Mouse (Mus musculus) heart, postnatal 0 days (tissue): ENCODE measurements around the gene Tspear. TPM values are rescaled to one million over a fixed set of nuclear protein-coding genes. Genes with fewer than 3 reads are reported as not detected.
A peak's percentile ranks its signal among the peaks of the same experiment; 100 is the strongest.

Experiments used
- ATAC-seq: fragments of 200-750 bp; cut with Nextera tagmentation; 2 replicates; pipeline ENCODE4 v1.8.0; 2017; ENCODE audit warnings: low read depth, moderate number of reproducible peaks, moderate library complexity; ENCODE audit not compliant: insufficient read depth
- DNase-seq: peaks from one replicate; pipeline ENCODE4 v3.0.0-alpha.2; 2016; ENCODE audit warnings: low spot score
- H3K27ac ChIP-seq: fragments of 300-500 bp; sonication (generic); 2 replicates; pipeline ENCODE4 v1.5.1; 2014; ENCODE audit warnings: low read depth, mild to moderate bottlenecking
- H3K27me3 ChIP-seq: fragments of 300-500 bp; sonication (generic); 2 replicates; pipeline ENCODE4 v1.6.1; 2014; ENCODE audit warnings: low read length, mixed read lengths; ENCODE audit not compliant: control insufficient read depth, insufficient read depth
- H3K36me3 ChIP-seq: fragments of 300-500 bp; sonication (generic); replicated peaks from 2 replicates; pipeline ENCODE4 v1.6.1; 2014; ENCODE audit warnings: low read length, mixed read lengths; ENCODE audit not compliant: control insufficient read depth, insufficient read depth
- H3K4me1 ChIP-seq: fragments of 300-500 bp; sonication (generic); 2 replicates; pipeline ENCODE4 v1.6.1; 2014; ENCODE audit warnings: antibody characterized with exemption; ENCODE audit not compliant: control insufficient read depth, insufficient read depth
- H3K4me2 ChIP-seq: fragments of 300-500 bp; sonication (generic); 2 replicates; pipeline ENCODE4 v1.6.1; 2014; ENCODE audit warnings: low read depth, mild to moderate bottlenecking, low read length, moderate library complexity
- H3K4me3 ChIP-seq: fragments of 300-500 bp; sonication (generic); 2 replicates; pipeline ENCODE4 v1.5.1; 2014; ENCODE audit warnings: low read depth, low read length
- H3K9ac ChIP-seq: fragments of 300-500 bp; sonication (generic); replicated peaks from 2 replicates; pipeline ENCODE4 v1.6.1; 2014; ENCODE audit warnings: low read depth, low read length, mixed read lengths
- H3K9me3 ChIP-seq: fragments of 300-500 bp; sonication (generic); replicated peaks from 2 replicates; pipeline ENCODE4 v1.6.1; 2016; ENCODE audit warnings: low read length; ENCODE audit not compliant: control insufficient read depth
- CTCF ChIP-seq: IDR thresholded peaks from 2 replicates; pipeline ENCODE4 v1.5.1; 2016; ENCODE audit warnings: antibody characterized with exemption, control low read depth, low read depth
- EP300 ChIP-seq: IDR thresholded peaks from 2 replicates; pipeline ENCODE4 v1.6.1; 2016; ENCODE audit warnings: antibody characterized with exemption, low read depth
- WGBS: fragments of 180-500 bp; shearing (Covaris S2); extraction: QIAGEN DNeasy Blood & Tissue Kit; methylation state at CpG from one replicate; pipeline ENCODE4 v1.1.7; 2014; 5-methylcytosine and 5-hydroxymethylcytosine counted together
- microRNA counts: library from miRNA; unstranded; fragments of <30 nt; microRNA quantifications from one replicate; lab custom pipeline; 2015
- microRNA-seq: library from miRNA; unstranded; fragments of <30 nt; microRNA quantifications from one replicate; pipeline ENCODE4, GENCODE M21; 2016
- polyA plus RNA-seq: library from polyadenylated mRNA; unstranded; fragments of >200 nt; fragmentation: Nextera tagmentation; extraction: Ambion mirVana; gene quantifications from 2 replicates; pipeline ENCODE4 v1.2.1, GENCODE M21; 2015
- total RNA-seq: library from RNA; depleted of rRNA; stranded (reverse); fragments of >200 nt; gene quantifications from 2 replicates; pipeline ENCODE4 v1.2.3, GENCODE M21; 2014; ENCODE audit warnings: low replicate concordance; rRNA removed

Tspear gene
- total and polyA plus RNA-seq, 2 experiments from 2014 or later: 1.1 TPM; not detected in 1

DNA sequence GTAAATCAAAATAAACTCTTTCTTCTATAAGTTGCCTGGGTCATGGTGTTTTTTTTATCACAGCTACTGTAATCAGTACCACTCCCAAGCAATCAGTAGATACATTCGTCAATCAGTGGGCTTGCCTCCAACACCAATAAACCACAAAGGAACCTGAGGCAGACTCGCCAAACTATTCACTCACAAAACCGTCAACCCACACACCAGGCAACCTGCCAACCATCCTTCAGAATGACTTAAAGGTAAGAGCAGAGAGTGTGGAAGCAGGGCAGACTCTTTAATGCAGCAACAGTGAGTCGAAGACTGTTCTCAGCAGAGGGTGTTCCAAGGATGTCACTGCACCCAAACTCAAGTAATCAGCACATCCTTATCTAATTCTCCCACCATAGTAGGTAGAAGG, 236.3 kb downstream of the Tspear start:
- Histone ChIP-seq H3K36me3 (no peaks in the 10 kb centered on the region), H3K4me3 (no peak overlapping the region), H3K27me3 (no peaks in the 10 kb centered on the region), H3K9ac (no peak overlapping the region), H3K27ac (no peak overlapping the region), H3K4me1 (no peaks in the 10 kb centered on the region), H3K4me2 (no peak overlapping the region), H3K9me3 (no peaks in the 10 kb centered on the region)
- TF ChIP-seq CTCF (no peak), EP300 (no peak)
- ATAC-seq (no peak), DNase-seq (no peak)
- 44% methylated on average over 4 of the region's 4 CpGs for WGBS

- Histone ChIP-seq H3K27me3 (no peaks in the 10 kb centered on the region), H3K4me1 (no peaks in the 10 kb centered on the region), H3K4me3 (no peak overlapping the region), H3K4me2 (no peak overlapping the region), H3K27ac (no peak overlapping the region), H3K36me3 (no peaks in the 10 kb centered on the region), H3K9ac (no peak overlapping the region), H3K9me3 (no peaks in the 10 kb centered on the region)
- 29% methylated on average over 7 of the region's 7 CpGs for WGBS
- TF ChIP-seq CTCF: peak; percentile 40
- TF ChIP-seq EP300: no peak
- ATAC-seq (no peak), DNase-seq (no peak)
Measured at GRCm38 (mm10) chr10:77926140-77926539, 239.8 kb downstream of the Tspear start.

- no peak for ATAC-seq
Measured at GRCm38 (mm10) chr10:77927375-77927774, 241.0 kb downstream of the Tspear start.

More at GRCm38 (mm10) chr10:77927375-77927774, 241.0 kb downstream of the Tspear start:
- no peaks in the 10 kb centered on the region for H3K4me1 ChIP-seq
- no peak overlapping the region for H3K4me2 ChIP-seq
- H3K9ac ChIP-seq: no peak overlapping the region
- no peaks in the 10 kb centered on the region for H3K27me3 ChIP-seq
- no peak overlapping the region for H3K27ac ChIP-seq
- no peaks in the 10 kb centered on the region for H3K36me3 ChIP-seq
- 78% methylated on average over 10 of the region's 10 CpGs for WGBS
- no peaks in the 10 kb centered on the region for H3K9me3 ChIP-seq
- no peak for DNase-seq
- H3K4me3 ChIP-seq: no peak overlapping the region
- no peak for TF ChIP-seq EP300
- TF ChIP-seq CTCF: no peak

MicroRNAs within 50 kb of the gene (microRNA counts, 519-probe panel; counts per million panel counts)
- microRNA mmu-miR-1930 (lab: Ali Mortazavi, UCI): not detected

Small RNA genes lying within 50 kb of the gene (microRNA-seq; reads per million reads assigned to microRNA genes)
- 12.0 reads per million, percentile 32 among the genes with 10 or more reads in this experiment for gene Mir1930

Other genes starting within 250 kb of the Tspear start
- 18.1 and 32.1 TPM in 2 replicates for gene Fam207a, start 170.8 kb upstream of the Tspear start, total RNA-seq
- gene Fam207a, start 170.8 kb upstream of the Tspear start, polyA plus RNA-seq: 16.1 and 16.2 TPM in 2 replicates
- gene Itgb2, start 156.3 kb upstream of the Tspear start, total RNA-seq: 0.69 and 12.2 TPM in 2 replicates
- 1.4 and 1.5 TPM in 2 replicates for gene Itgb2, start 156.3 kb upstream of the Tspear start, polyA plus RNA-seq
- 117 and 163 TPM in 2 replicates for gene Pttg1ip, start 104.8 kb upstream of the Tspear start, total RNA-seq
- 117 and 119 TPM in 2 replicates for gene Pttg1ip, start 104.8 kb upstream of the Tspear start, polyA plus RNA-seq
- gene Sumo3, start 80.5 kb upstream of the Tspear start, total RNA-seq: 112 and 128 TPM in 2 replicates
- 121 and 128 TPM in 2 replicates for gene Sumo3, start 80.5 kb upstream of the Tspear start, polyA plus RNA-seq
- not detected in 2 replicates for gene Gm49325, start 80.4 kb upstream of the Tspear start, total RNA-seq
- 6.8 and 13.7 TPM in 2 replicates for gene Gm49325, start 80.4 kb upstream of the Tspear start, polyA plus RNA-seq
- 54.1 and 56.4 TPM in 2 replicates for gene Ube2g2, start 64.3 kb upstream of the Tspear start, total RNA-seq
- 69.7 and 71.8 TPM in 2 replicates for gene Ube2g2, start 64.3 kb upstream of the Tspear start, polyA plus RNA-seq
- gene Gm19402, start 4.2 kb downstream of the Tspear start, total RNA-seq: not detected in 2 replicates
- gene Gm19402, start 4.2 kb downstream of the Tspear start, polyA plus RNA-seq: not detected in 2 replicates
- not detected in 2 replicates for gene Gm9508, start 10.7 kb downstream of the Tspear start, total RNA-seq
- not detected in 2 replicates for gene Gm9508, start 10.7 kb downstream of the Tspear start, polyA plus RNA-seq
- not detected in 2 replicates for gene Gm10272, start 20.1 kb downstream of the Tspear start, total RNA-seq
- not detected in 2 replicates for gene Gm10272, start 20.1 kb downstream of the Tspear start, polyA plus RNA-seq
- not detected in 2 replicates for gene Gm10024, start 24.9 kb downstream of the Tspear start, total RNA-seq
- gene Gm10024, start 24.9 kb downstream of the Tspear start, polyA plus RNA-seq: not detected in 2 replicates
- not detected in 2 replicates for gene Gm10142, start 29.2 kb downstream of the Tspear start, total RNA-seq
- gene Gm10142, start 29.2 kb downstream of the Tspear start, polyA plus RNA-seq: not detected in 2 replicates
- gene Krtap12-1, start 34.0 kb downstream of the Tspear start, total RNA-seq: not detected in 2 replicates
- not detected in 2 replicates for gene Krtap12-1, start 34.0 kb downstream of the Tspear start, polyA plus RNA-seq
- not detected in 2 replicates for gene Gm10100, start 39.9 kb downstream of the Tspear start, total RNA-seq
- not detected in 2 replicates for gene Gm10100, start 39.9 kb downstream of the Tspear start, polyA plus RNA-seq
- not detected in 2 replicates for gene Gm18596, start 56.1 kb downstream of the Tspear start, total RNA-seq
- not detected in 2 replicates for gene Gm18596, start 56.1 kb downstream of the Tspear start, polyA plus RNA-seq
- not detected in 2 replicates for gene Gm9736, start 64.8 kb downstream of the Tspear start, total RNA-seq
- gene Gm9736, start 64.8 kb downstream of the Tspear start, polyA plus RNA-seq: not detected in 2 replicates
- gene Gm3233, start 73.1 kb downstream of the Tspear start, total RNA-seq: not detected in 2 replicates
- gene Gm3233, start 73.1 kb downstream of the Tspear start, polyA plus RNA-seq: not detected in 2 replicates
- gene Gm3238, start 84.8 kb downstream of the Tspear start, total RNA-seq: not detected in 2 replicates
- gene Gm3238, start 84.8 kb downstream of the Tspear start, polyA plus RNA-seq: not detected in 2 replicates
- gene Gm7138, start 90.4 kb downstream of the Tspear start, total RNA-seq: not detected in 2 replicates
- not detected in 2 replicates for gene Gm7138, start 90.4 kb downstream of the Tspear start, polyA plus RNA-seq
- not detected in 2 replicates for gene Gm3250, start 96.0 kb downstream of the Tspear start, total RNA-seq
- gene Gm3250, start 96.0 kb downstream of the Tspear start, polyA plus RNA-seq: not detected in 2 replicates
- not detected in 2 replicates for gene Gm7137, start 101.6 kb downstream of the Tspear start, total RNA-seq
- gene Gm7137, start 101.6 kb downstream of the Tspear start, polyA plus RNA-seq: not detected in 2 replicates
- gene Gm9639, start 108.5 kb downstream of the Tspear start, total RNA-seq: not detected in 2 replicates
- not detected in 2 replicates for gene Gm9639, start 108.5 kb downstream of the Tspear start, polyA plus RNA-seq
- not detected in 2 replicates for gene Gm19668, start 112.6 kb downstream of the Tspear start, total RNA-seq
- not detected in 2 replicates for gene Gm19668, start 112.6 kb downstream of the Tspear start, polyA plus RNA-seq
- gene Gm9507, start 125.3 kb downstream of the Tspear start, total RNA-seq: not detected in 2 replicates
- not detected in 2 replicates for gene Gm9507, start 125.3 kb downstream of the Tspear start, polyA plus RNA-seq
- not detected in 2 replicates for gene Gm2696, start 128.1 kb downstream of the Tspear start, total RNA-seq
- gene Gm2696, start 128.1 kb downstream of the Tspear start, polyA plus RNA-seq: not detected in 2 replicates
- not detected in 2 replicates for gene Krtap10-4, start 140.5 kb downstream of the Tspear start, total RNA-seq
- not detected in 2 replicates for gene Krtap10-4, start 140.5 kb downstream of the Tspear start, polyA plus RNA-seq
- gene Krtap10-10, start 149.4 kb downstream of the Tspear start, total RNA-seq: not detected in 2 replicates
- not detected in 2 replicates for gene Krtap10-10, start 149.4 kb downstream of the Tspear start, polyA plus RNA-seq
- not detected in 2 replicates for gene Gm36176, start 160.2 kb downstream of the Tspear start, total RNA-seq
- not detected in 2 replicates for gene Gm36176, start 160.2 kb downstream of the Tspear start, polyA plus RNA-seq
- gene Gm10318, start 166.3 kb downstream of the Tspear start, total RNA-seq: not detected in 2 replicates
- not detected in 2 replicates for gene Gm10318, start 166.3 kb downstream of the Tspear start, polyA plus RNA-seq
- not detected in 2 replicates for gene Gm3285, start 175.4 kb downstream of the Tspear start, total RNA-seq
- gene Gm3285, start 175.4 kb downstream of the Tspear start, polyA plus RNA-seq: not detected in 2 replicates
- gene Lrrc3, start 216.0 kb downstream of the Tspear start, total RNA-seq: 0.08 and 2.5 TPM in 2 replicates
- 0.54 and 0.63 TPM in 2 replicates for gene Lrrc3, start 216.0 kb downstream of the Tspear start, polyA plus RNA-seq